Mouse (Mus musculus) hindbrain, embryonic 12.5 days (tissue): ENCODE measurements at regions not wholly inside any gene's neighbourhood (a gene's known extent, or its start where the extent isn't known, plus 50 kb on each side); places are given as distances from the start of the nearest gene placed in this dataset.

Experiments
- ATAC-seq: fragments of 200-750 bp; cut with Nextera tagmentation; 2 replicates; pipeline ENCODE4 v1.8.0; 2017; ENCODE audit warnings: moderate TSS enrichment; ENCODE audit not compliant: low FRiP score
- H3K27ac ChIP-seq: fragments of 300-500 bp; sonication (generic); 2 replicates; pipeline ENCODE4 v1.5.1; 2016; ENCODE audit warnings: mild to moderate bottlenecking
- H3K27me3 ChIP-seq: fragments of 300-500 bp; sonication (generic); 2 replicates; pipeline ENCODE4 v1.6.1; 2016; ENCODE audit warnings: mild to moderate bottlenecking
- H3K36me3 ChIP-seq: fragments of 300-500 bp; sonication (generic); 2 replicates; pipeline ENCODE4 v1.6.1; 2016; ENCODE audit warnings: mild to moderate bottlenecking
- H3K4me1 ChIP-seq: fragments of 300-500 bp; sonication (generic); 2 replicates; pipeline ENCODE4 v1.6.1; 2016
- H3K4me2 ChIP-seq: fragments of 300-500 bp; sonication (generic); replicated peaks from 2 replicates; pipeline ENCODE4 v1.6.1; 2016; ENCODE audit warnings: mild to moderate bottlenecking
- H3K4me3 ChIP-seq: fragments of 300-500 bp; sonication (generic); 2 replicates; pipeline ENCODE4 v1.5.1; 2016; ENCODE audit warnings: mild to moderate bottlenecking
- H3K9ac ChIP-seq: fragments of 300-500 bp; sonication (generic); 2 replicates; pipeline ENCODE4 v1.6.1; 2016; ENCODE audit warnings: mild to moderate bottlenecking, moderate library complexity
- H3K9me3 ChIP-seq: fragments of 300-500 bp; sonication (generic); replicated peaks from 2 replicates; pipeline ENCODE4 v1.6.1; 2016; ENCODE audit warnings: mild to moderate bottlenecking
- WGBS: fragments of 180-500 bp; shearing (Covaris S2); methylation state at CpG from one replicate; pipeline ENCODE4 v1.1.7; 2016; 5-methylcytosine and 5-hydroxymethylcytosine counted together

- no peaks in the 10 kb centered on the region for H3K36me3 ChIP-seq
Observed at GRCm38 (mm10) chr12:10445738-10446137, 55.2 kb downstream of the Rdh14 start.

GRCm38 (mm10) chr12:10457960-10458655 is 67.5 kb downstream of the Rdh14 start:
- Histone ChIP-seq H3K36me3 (no peaks in the 10 kb centered on the region), H3K27ac (no peak overlapping the region), H3K9ac (no peak overlapping the region), H3K27me3 (no peaks in the 10 kb centered on the region), H3K4me2 (no peak overlapping the region), H3K4me3 (no peak overlapping the region), H3K4me1 (no peaks in the 10 kb centered on the region), H3K9me3 (no peaks in the 10 kb centered on the region)
- ATAC-seq: no peak
- WGBS: 76% methylated on average over 1 of the region's 1 CpGs

More at GRCm38 (mm10) chr12:10445738-10446137, 55.2 kb downstream of the Rdh14 start:
- Histone ChIP-seq H3K27me3 (no peaks in the 10 kb centered on the region), H3K4me1 (no peaks in the 10 kb centered on the region), H3K9me3 (no peaks in the 10 kb centered on the region), H3K9ac (no peak overlapping the region), H3K4me2 (no peak overlapping the region), H3K27ac (no peak overlapping the region), H3K4me3 (no peak overlapping the region)
- no peak for ATAC-seq
- 91% methylated on average over 1 of the region's 1 CpGs for WGBS

DNA sequence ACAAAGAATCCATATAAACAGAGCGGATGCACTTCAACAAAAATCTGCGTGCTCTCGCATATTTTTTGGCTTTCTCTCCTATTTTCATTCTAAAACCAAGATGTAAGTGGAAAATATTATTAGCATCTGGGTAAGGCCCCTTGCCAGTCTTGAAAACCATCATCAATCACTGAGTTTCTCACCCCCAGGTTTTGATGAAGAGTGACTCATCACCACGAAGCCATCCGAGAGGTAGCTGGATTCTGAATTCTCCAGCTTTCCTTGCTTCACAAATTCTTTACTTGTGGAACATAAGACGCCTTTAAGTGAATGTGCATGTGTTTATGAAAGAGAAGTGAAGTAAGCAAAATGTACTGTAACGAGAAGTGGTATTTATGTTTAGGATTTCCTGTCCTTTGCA is 71.2 kb downstream of the Rdh14 start:
- H3K4me3 ChIP-seq: no peak overlapping the region
- no peak overlapping the region for H3K4me2 ChIP-seq
- no peaks in the 10 kb centered on the region for H3K36me3 ChIP-seq
- H3K9me3 ChIP-seq: no peaks in the 10 kb centered on the region
- ATAC-seq: no peak
- H3K9ac ChIP-seq: no peak overlapping the region
- no peak overlapping the region for H3K27ac ChIP-seq
- no peaks in the 10 kb centered on the region for H3K27me3 ChIP-seq
- 91% methylated on average over 7 of the region's 7 CpGs for WGBS
- no peaks in the 10 kb centered on the region for H3K4me1 ChIP-seq

- no peak for ATAC-seq
- WGBS: 64% methylated on average over 3 of the region's 3 CpGs
- no peaks in the 10 kb centered on the region for H3K36me3 ChIP-seq
- H3K9me3 ChIP-seq: no peaks in the 10 kb centered on the region
- H3K27me3 ChIP-seq: no peaks in the 10 kb centered on the region
- H3K9ac ChIP-seq: no peak overlapping the region
- H3K4me2 ChIP-seq: no peak overlapping the region
- no peaks in the 10 kb centered on the region for H3K4me1 ChIP-seq
- H3K27ac ChIP-seq: no peak overlapping the region
- no peak overlapping the region for H3K4me3 ChIP-seq
Observed at GRCm38 (mm10) chr12:10462956-10463355, 72.4 kb downstream of the Rdh14 start.

GRCm38 (mm10) chr12:10473986-10474385 is 83.4 kb downstream of the Rdh14 start:
- H3K27ac ChIP-seq: no peak overlapping the region
- H3K27me3 ChIP-seq: no peaks in the 10 kb centered on the region
- H3K4me2 ChIP-seq: no peak overlapping the region
- ATAC-seq: no peak
- WGBS: 78% methylated on average over 1 of the region's 1 CpGs
- no peaks in the 10 kb centered on the region for H3K36me3 ChIP-seq
- H3K9ac ChIP-seq: no peak overlapping the region
- no peak overlapping the region for H3K4me3 ChIP-seq
- H3K4me1 ChIP-seq: no peaks in the 10 kb centered on the region
- no peaks in the 10 kb centered on the region for H3K9me3 ChIP-seq

- Histone ChIP-seq H3K4me3 (no peak overlapping the region), H3K27me3 (no peaks in the 10 kb centered on the region), H3K4me2 (no peak overlapping the region), H3K27ac (no peak overlapping the region), H3K9ac (no peak overlapping the region), H3K4me1 (no peaks in the 10 kb centered on the region), H3K36me3 (no peaks in the 10 kb centered on the region), H3K9me3 (no peaks in the 10 kb centered on the region)
- ATAC-seq: no peak
- WGBS: 50% methylated on average over 1 of the region's 1 CpGs
Observed at GRCm38 (mm10) chr12:10480781-10481180, 90.2 kb downstream of the Rdh14 start.

GRCm38 (mm10) chr12:10482294-10483010 is 91.9 kb downstream of the Rdh14 start:
- no peaks in the 10 kb centered on the region for H3K4me1 ChIP-seq
- no peak overlapping the region for H3K4me3 ChIP-seq
- H3K4me2 ChIP-seq: no peak overlapping the region
- WGBS: 81% methylated on average over 4 of the region's 4 CpGs
- no peaks in the 10 kb centered on the region for H3K36me3 ChIP-seq
- ATAC-seq: no peak
- no peak overlapping the region for H3K27ac ChIP-seq
- H3K27me3 ChIP-seq: no peaks in the 10 kb centered on the region
- no peak overlapping the region for H3K9ac ChIP-seq
- H3K9me3 ChIP-seq: no peaks in the 10 kb centered on the region

DNA sequence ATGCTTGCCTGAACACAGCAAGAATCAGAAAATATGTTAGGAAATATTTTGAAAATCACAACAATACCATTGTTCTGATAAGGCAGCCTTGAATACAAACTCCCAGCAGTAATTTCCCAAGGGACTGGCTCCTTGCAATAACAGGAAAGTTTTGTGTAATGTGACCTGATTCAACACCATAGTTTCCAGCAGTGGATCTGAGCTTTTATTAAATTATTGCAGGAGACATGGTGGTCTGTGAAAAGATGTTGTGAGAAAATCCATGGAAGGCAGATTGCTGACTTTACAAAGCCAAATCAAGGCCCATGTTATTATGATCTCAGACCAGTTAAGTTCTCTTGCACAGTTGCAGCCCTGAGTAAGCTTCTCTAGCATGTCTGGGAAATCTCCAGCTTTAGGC is 116.1 kb downstream of the Rdh14 start:
- Histone ChIP-seq H3K4me3 (no peak overlapping the region), H3K36me3 (no peaks in the 10 kb centered on the region), H3K27me3 (no peaks in the 10 kb centered on the region), H3K9me3 (no peaks in the 10 kb centered on the region), H3K27ac (no peak overlapping the region), H3K4me1 (no peaks in the 10 kb centered on the region), H3K9ac (no peak overlapping the region), H3K4me2 (no peak overlapping the region)
- no peak for ATAC-seq

DNA sequence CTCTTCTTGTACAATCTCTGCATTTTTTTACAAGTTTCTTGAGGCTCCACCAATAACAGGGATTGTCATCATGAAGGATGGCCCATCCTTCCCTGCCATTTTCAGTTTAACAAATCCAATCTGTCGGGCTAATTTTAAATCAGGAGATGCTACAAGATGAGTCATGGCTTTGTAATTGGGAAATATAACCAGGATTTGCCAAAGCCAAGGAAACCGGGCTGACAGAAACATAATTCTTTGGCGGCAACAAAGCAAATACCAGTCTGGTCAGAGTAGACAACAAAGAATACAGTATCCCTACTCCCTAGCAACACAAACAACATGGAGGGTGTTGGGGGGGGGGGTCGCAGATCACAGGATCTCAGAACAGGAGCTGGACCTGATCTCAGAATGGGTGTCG is 123.0 kb downstream of the Rdh14 start:
- ATAC-seq: no peak

DNA sequence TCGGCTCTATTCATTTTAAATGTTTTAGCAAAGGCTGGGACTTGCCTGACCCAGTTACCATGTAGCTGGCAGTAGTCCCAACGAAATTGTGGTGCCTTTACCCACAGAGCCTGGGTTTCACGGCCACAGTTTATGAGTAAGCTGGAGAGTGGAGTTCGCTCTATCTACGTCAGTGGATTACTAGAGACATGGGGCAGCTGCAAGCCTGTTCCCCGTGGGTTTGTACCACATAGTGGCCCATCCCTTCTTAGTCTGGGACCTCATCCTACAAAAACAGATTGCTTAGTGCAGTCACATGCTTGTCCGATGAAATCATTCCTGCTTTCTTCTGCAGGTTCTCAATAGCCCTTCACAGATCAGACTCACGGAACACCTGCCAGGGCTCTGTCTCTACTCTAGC is 123.7 kb downstream of the Rdh14 start:
- H3K36me3 ChIP-seq: no peaks in the 10 kb centered on the region
- no peaks in the 10 kb centered on the region for H3K27me3 ChIP-seq
- no peak overlapping the region for H3K27ac ChIP-seq
- ATAC-seq: no peak
- no peaks in the 10 kb centered on the region for H3K4me1 ChIP-seq
- no peak overlapping the region for H3K4me2 ChIP-seq
- no peak overlapping the region for H3K4me3 ChIP-seq
- WGBS: 83% methylated on average over 8 of the region's 8 CpGs
- no peak overlapping the region for H3K9ac ChIP-seq
- H3K9me3 ChIP-seq: no peaks in the 10 kb centered on the region

More for the DNA sequence above, 123.0 kb downstream of the Rdh14 start:
- Histone ChIP-seq H3K9ac (no peak overlapping the region), H3K27ac (no peak overlapping the region), H3K4me3 (no peak overlapping the region), H3K4me1 (no peaks in the 10 kb centered on the region), H3K9me3 (no peaks in the 10 kb centered on the region), H3K4me2 (no peak overlapping the region), H3K27me3 (no peaks in the 10 kb centered on the region), H3K36me3 (no peaks in the 10 kb centered on the region)
- 87% methylated on average over 4 of the region's 5 CpGs for WGBS

DNA sequence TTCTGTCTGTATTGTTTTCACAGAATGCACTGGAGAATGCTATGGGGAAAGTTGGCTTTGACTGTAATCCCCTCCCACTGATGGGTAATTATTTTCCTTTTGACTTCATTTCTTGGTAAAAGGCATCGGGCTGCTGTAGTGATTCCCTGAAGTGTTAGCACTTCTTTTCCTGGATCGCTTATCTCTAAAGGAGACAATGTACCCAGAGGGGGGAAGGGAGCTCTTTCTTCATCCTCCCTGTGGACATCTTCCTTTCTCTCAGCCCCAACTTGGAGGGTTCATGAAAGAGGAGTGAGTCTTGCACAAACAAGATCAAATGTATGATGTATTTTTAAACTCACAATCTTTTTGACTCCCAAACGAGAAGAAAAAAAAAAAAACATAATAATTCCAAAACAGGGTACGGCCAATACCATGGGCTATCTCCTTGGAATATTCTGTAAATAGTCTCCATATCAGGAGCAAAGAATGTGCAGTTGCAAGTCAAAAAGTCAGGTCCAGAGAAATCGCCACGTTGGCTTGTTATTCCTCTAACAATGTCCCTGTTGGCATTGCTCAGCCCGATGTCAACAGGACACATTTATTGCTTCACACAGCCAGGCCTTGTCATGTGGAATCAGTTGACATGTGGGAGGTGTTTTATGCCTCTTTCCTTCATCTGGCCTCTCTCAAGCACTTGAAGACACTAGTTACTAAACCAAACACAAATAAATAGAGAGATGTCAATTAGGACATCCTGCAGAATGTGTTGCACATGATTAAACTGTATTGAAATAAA is 134.1 kb downstream of the Rdh14 start:
- no peak overlapping the region for H3K4me3 ChIP-seq
- no peak overlapping the region for H3K27ac ChIP-seq
- no peaks in the 10 kb centered on the region for H3K36me3 ChIP-seq
- no peaks in the 10 kb centered on the region for H3K9me3 ChIP-seq
- ATAC-seq: no peak
- H3K4me2 ChIP-seq: no peak overlapping the region
- no peaks in the 10 kb centered on the region for H3K4me1 ChIP-seq
- WGBS: 75% methylated on average over 7 of the region's 7 CpGs
- H3K9ac ChIP-seq: no peak overlapping the region
- H3K27me3 ChIP-seq: no peaks in the 10 kb centered on the region

DNA sequence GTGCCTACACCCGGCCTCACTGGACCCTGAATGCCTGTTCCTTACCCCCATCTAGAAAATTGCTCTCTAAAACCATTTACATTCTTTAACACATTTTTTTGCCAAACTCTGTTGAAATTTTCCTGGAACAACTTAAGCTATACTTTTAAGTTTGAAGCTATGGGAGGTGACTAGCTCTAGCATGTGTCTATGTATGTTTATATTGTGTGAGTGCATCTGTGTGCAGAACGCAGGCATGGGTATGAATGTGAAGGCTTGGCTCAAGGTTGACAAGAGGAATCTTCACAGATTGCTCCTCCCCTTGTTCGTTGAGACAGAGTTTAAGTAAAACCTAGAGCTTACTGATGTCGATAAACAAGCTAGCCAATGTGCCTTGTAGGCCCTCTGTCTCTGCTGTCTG is 135.4 kb downstream of the Rdh14 start:
- Histone ChIP-seq H3K27ac (no peak overlapping the region), H3K4me2 (no peak overlapping the region), H3K4me3 (no peak overlapping the region), H3K9me3 (no peaks in the 10 kb centered on the region), H3K27me3 (no peaks in the 10 kb centered on the region), H3K4me1 (no peaks in the 10 kb centered on the region), H3K9ac (no peak overlapping the region), H3K36me3 (no peaks in the 10 kb centered on the region)
- ATAC-seq: no peak
- 93% methylated on average over 4 of the region's 4 CpGs for WGBS
